Mouse (Mus musculus): ENCODE results near the gene App.

Gene App

DNA sequence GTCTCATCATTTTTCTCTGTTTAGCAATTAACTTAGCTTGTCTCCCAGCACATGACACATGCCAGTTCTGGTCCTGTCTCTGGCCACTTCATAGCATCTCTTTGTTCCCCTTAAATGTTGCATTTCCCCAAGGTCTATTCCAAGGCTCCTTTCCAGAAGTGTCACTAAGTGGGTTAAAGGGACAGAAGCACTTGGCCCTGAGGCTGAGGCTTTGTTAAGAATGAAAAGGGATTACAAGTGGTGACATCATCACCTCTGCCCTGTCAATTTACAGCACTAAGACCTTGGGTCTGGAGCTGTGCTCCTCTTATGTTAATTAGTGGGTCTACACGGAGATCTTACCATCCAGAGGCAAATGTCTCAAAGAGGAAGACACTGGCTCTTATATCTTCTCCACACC, 56.0 kb downstream of the App start:
- DNase-seq, result no peak

- DNase-seq, result peak; percentile 18
These were observed 57.7 kb downstream of the App start for GRCm38 (mm10) chr16:85115837-85116236.

DNA sequence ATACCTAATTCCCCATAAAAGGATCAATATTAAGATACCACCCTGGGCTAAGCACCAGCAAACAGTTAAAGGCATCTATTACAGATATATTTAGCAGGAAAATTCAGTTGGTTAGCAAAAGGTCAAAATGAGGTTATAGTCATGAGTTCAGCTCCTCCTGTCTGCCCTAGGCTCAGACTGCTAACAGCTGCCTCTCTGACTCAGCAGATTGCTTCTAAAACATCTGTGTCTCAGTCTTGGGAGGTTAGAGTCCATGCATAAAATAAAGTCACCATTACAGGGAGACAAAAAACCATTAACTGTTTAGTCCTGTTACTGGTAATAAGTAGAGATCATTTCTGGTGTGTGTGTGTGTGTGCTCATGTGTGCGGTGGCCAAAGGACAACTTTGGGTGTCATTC, 58.8 kb downstream of the App start:
- DNase-seq, result no peak

DNA sequence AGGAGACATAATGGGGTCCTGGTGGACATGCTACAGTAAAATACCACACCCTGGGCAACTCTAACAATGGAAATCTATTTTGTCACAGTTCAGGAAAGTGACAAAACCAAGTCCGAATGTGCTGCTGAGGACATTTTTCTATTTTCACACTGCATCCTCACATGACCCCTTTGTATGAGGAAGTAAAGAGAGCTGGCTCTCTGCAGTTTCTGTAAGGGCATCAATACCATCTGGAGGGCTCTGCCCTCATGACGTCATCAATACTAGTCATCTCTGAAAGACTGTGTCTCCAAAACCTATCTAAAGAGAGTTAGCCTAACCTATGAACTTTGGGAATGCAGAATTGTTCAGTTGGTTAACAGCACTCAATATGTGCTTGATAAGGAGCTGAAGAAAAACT, 59.6 kb downstream of the App start:
- DNase-seq, result no peak

GRCm38 (mm10) chr16:85112254-85112653, 61.3 kb downstream of the App start:
- DNase-seq, result no peak

DNA sequence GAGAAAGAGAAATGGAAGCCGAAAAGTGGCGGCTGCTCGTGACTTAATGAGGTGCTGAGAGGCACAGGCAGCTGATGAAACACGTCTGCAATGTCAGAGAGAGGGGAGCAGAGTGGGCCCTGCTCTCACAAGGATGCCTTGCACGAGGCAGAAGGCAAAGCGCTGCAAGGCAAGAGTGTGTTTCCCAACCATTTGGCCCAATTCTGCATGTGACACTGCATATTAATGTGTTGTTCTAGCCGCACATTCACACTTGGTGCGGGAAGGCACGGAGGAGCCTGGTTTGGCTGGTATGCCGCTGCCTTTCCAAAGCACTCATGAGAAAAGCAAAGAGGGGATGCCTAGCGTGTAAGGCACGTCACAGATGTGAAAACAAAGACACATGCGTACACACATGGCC, 63.1 kb downstream of the App start:
- DNase-seq, result peak; percentile 18

GRCm38 (mm10) chr16:85108486-85108885, 65.1 kb downstream of the App start:
- no peak for DNase-seq

- DNase-seq, result no peak
These were observed 66.8 kb downstream of the App start for GRCm38 (mm10) chr16:85106644-85107323.

- no peak for DNase-seq
These were observed 68.0 kb downstream of the App start for GRCm38 (mm10) chr16:85105603-85106002.

- DNase-seq, result no peak
These were observed 70.3 kb downstream of the App start for GRCm38 (mm10) chr16:85103116-85103787.

- no peak for DNase-seq
These were observed 72.0 kb downstream of the App start for GRCm38 (mm10) chr16:85101544-85101943.

DNA sequence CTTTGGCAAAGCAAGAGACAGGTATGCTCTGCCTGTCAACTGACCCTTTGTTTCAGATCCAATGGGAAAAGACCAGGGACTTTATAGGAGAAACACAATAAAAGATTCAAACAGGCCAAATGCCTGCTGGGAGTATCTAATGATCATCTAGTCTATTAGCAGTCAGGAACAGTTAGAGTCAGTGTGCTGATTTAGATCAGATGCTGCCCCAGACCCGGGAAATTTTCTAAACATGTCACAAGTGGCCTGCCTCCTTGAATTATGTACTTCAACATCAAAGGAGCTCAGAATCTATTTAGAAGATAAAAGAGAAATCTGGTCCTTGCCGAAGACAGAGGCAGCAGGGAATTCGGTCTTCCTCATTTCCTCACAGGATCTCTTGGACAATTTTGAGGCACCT, 72.8 kb downstream of the App start:
- DNase-seq, result no peak

- no peak for DNase-seq
These were observed 74.1 kb downstream of the App start for GRCm38 (mm10) chr16:85099487-85099886.

DNA sequence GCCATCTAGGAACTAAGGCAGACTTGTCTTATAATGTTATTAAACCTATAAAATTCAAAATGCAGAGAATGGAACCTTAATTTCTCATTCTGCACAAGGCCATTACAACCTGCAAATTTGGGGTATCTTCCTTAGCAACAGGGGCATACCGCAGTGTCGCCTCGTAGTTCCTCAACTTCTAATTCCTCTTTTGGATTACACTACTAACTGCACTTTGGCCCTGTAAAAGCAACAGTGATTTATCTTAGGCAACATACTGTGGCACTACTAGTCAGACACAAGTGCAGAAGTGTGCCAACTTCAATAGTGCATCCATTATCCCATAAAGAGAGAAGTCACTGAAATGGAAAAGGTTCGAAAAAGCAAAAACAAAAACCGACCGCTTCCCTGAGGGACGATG, 74.5 kb downstream of the App start:
- no peak for DNase-seq

DNA sequence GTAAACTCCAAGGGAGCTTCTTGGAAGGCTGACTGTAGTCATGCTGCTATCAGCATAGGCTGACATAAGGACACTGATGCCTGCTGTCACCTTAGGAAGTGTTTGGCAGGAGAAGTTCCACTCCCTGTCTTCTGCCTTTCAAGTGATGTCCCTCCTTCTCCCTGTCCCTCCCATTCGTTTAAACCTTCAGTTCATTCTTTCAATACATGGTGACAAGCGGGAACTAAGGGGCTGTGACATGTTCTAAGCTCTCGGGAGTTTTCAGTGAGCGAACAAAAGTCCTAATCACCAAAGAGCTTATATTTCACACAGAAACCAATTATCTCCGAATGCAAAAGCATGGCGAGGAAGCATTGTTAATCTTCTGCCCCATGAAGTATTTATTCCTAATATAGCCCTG, 77.2 kb downstream of the App start:
- DNase-seq, result no peak

- DNase-seq, result no peak
These were observed 77.6 kb downstream of the App start for GRCm38 (mm10) chr16:85095923-85096322.

DNA sequence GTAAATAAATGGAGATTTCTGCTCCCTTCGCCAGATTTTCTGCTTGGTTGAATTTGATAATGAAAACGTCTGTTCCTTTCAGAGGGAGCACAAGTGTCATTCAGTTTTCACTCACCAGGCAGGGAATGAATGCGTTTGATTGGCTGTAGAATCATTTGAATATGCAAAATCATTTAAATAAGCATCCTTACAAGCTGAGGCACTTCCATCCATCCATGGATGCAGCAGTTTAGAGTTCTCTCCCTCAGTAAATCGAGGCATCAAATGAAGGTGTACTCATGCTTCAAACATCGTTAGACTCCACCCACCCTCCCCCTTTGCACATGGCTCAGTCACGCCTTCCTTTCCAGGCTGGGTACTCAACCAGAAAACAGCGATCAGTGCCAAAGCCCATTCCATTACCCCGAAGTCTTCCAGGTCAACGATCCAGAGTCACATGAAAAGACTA, 80.9 kb downstream of the App start:
- no peak for DNase-seq

GRCm38 (mm10) chr16:85092183-85092582, 81.4 kb downstream of the App start:
- no peak for DNase-seq

- DNase-seq, result no peak
These were observed 82.6 kb downstream of the App start for GRCm38 (mm10) chr16:85090992-85091391.

DNA sequence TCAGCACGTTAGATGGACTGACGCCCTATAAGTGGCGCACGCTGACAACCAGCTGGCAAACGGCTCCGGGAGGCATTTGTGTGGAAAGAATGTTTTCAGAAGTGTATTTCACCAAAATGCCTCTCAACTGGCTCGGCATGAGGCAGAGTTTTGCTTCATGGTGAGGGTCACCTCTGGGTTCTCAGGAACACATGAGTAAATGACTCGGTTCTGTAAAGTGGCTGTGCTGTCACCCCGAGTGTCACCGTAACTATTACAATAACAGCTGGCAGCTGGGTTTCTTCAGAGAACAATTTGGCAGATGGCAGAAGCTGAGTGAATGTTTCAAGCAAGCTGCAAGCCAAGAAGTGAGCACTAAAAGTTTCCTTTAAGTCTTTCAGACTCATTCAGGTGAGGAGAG, 85.4 kb downstream of the App start:
- DNase-seq, result no peak

- no peak for DNase-seq
These were observed 87.3 kb downstream of the App start for GRCm38 (mm10) chr16:85086303-85086702.

GRCm38 (mm10) chr16:85085902-85086301, 87.7 kb downstream of the App start:
- no peak for DNase-seq

DNA sequence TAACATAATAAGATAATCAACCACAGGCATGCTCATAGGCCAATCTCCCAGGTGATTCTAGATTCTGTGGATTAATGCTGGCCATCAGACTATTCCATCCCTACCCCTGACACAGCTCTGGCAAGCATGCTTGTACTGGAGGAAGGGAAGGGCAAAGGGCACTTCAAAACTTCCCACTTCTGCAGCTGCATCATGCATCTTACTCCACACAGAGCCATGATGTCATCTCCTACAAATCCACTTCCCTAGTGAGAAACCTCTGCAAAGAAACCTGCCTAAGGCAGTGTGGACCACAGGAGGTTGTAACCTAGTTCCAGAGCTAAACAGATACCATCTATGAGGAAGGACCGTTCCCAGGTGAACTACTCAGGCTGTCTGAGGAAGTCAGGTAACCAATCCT, 89.4 kb downstream of the App start:
- no peak for DNase-seq

DNA sequence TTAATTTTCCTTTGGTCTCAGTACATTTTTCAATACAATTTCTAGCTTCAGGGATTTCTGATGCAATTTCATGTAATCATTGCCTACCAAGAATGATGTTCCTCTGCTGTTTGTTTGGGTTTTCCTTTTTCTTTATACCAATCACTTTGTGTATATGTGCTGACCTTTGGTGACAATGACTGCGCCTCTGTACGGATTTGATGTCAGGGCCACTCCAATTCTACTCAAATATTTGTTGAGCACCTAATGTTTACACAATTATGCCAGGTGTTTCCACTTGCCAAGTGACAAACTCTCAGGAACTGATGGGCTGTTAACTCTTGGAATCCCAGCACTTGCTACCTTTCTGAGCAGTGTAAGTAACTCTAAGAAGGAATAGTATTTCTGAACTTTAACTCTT, 98.2 kb downstream of the App start:
- no peak for DNase-seq

DNA sequence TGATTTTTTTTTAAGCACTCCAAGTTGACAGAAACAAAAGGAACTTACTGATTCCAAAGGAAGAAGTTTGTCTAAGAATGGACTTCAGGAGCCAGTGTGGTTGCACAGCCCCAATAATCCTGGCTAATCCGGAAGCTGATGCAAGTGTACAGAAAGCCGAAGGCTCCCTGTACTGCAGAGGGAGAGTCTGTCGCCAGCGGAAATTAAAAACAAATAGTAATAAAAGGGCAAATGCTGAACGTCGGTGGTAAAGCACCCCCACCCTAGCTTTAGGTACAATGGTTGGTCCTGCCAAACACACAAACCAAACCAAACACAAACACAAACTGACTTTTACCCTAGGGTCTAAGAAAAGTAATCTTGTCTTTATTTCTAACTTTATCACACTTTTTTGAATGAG, 98.7 kb downstream of the App start:
- no peak for DNase-seq

All from right cerebral cortex, postnatal 4 days (tissue).